Mouse (Mus musculus) myocyte (in vitro differentiated cells): Measurements from ENCODE around the gene Wdr11. TPM values are rescaled to one million over a fixed set of nuclear protein-coding genes. Genes with fewer than 3 reads are reported as not detected.

ENCODE experiments used
- H3K27me3 ChIP-seq: one replicate; pipeline ENCODE4 v1.6.1; 2011; ENCODE audit not compliant: control insufficient read depth, insufficient read depth, insufficient read length
- H3K36me3 ChIP-seq: one replicate; pipeline ENCODE4 v1.6.1; 2011; ENCODE audit not compliant: control insufficient read depth, insufficient read depth
- H3K4me2 ChIP-seq: one replicate; pipeline ENCODE4 v1.6.1; 2011; ENCODE audit warnings: low read depth, control low read depth
- H3K4me3 ChIP-seq: one replicate; pipeline ENCODE4 v1.5.1; 2011; ENCODE audit warnings: mild to moderate bottlenecking, control low read depth, moderate library complexity
- H3K79me2 ChIP-seq: one replicate; pipeline ENCODE4 v1.6.1; 2011; ENCODE audit not compliant: control insufficient read depth, insufficient read depth
- H3ac ChIP-seq: one replicate; pipeline ENCODE4 v1.6.1; 2011; ENCODE audit not compliant: control insufficient read depth, insufficient read length
- CEBPB ChIP-seq: IDR thresholded peaks from 2 replicates; pipeline ENCODE4 v1.6.1; 2011; ENCODE audit warnings: mild to moderate bottlenecking, moderate library complexity; ENCODE audit not compliant: poor library complexity, insufficient read depth, severe bottlenecking
- E2F4 ChIP-seq: IDR thresholded peaks from one replicate; pipeline ENCODE4 v1.6.1; 2011; ENCODE audit warnings: mild to moderate bottlenecking, control low read depth, moderate library complexity; ENCODE audit not compliant: insufficient read depth
- MAX ChIP-seq: IDR thresholded peaks from one replicate; pipeline ENCODE4 v1.6.1; 2011; ENCODE audit warnings: low read depth, mild to moderate bottlenecking, control low read depth
- MYOD1 ChIP-seq, 3 experiments: IDR thresholded peaks; one replicate each; pipeline ENCODE4 v1.6.1; 2011; ENCODE audit warnings: control low read depth in 2 of 3, low read depth in 2 of 3, mild to moderate bottlenecking in 2 of 3, moderate library complexity in 1 of 3; ENCODE audit not compliant: insufficient read length in 2 of 3, control insufficient read depth in 1 of 3
- MYOG ChIP-seq, 3 experiments: IDR thresholded peaks; one replicate each; pipeline ENCODE4 v1.6.1; 2011; ENCODE audit warnings: control low read depth in 2 of 3, low read depth in 2 of 3, mild to moderate bottlenecking in 2 of 3; ENCODE audit not compliant: insufficient read length in 2 of 3, control insufficient read depth in 1 of 3, insufficient read depth in 1 of 3
- POLR2A ChIP-seq: IDR thresholded peaks from one replicate; pipeline ENCODE4 v1.6.1; 2011; ENCODE audit warnings: low read depth, mild to moderate bottlenecking, control low read depth, moderate library complexity; ENCODE audit not compliant: insufficient read length
- POLR2AphosphoS2 ChIP-seq: IDR thresholded peaks from one replicate; pipeline ENCODE4 v1.6.1; 2011; ENCODE audit warnings: low read depth, control low read depth; ENCODE audit not compliant: insufficient read length
- REST ChIP-seq: IDR thresholded peaks from one replicate; pipeline ENCODE4 v1.6.1; 2011; ENCODE audit warnings: mild to moderate bottlenecking, control low read depth, moderate library complexity; ENCODE audit not compliant: insufficient read depth, insufficient read length
- SRF ChIP-seq: IDR thresholded peaks from one replicate; pipeline ENCODE4 v1.6.1; 2011; ENCODE audit warnings: low read depth; ENCODE audit not compliant: control insufficient read depth, insufficient read length
- TCF12 ChIP-seq: IDR thresholded peaks from one replicate; pipeline ENCODE4 v1.6.1; 2011; ENCODE audit warnings: mild to moderate bottlenecking, control low read depth; ENCODE audit not compliant: poor library complexity, insufficient read depth, severe bottlenecking
- TCF3 ChIP-seq: IDR thresholded peaks from one replicate; pipeline ENCODE4 v1.6.1; 2011; ENCODE audit warnings: low read depth, control low read depth; ENCODE audit not compliant: insufficient read length
- USF1 ChIP-seq: IDR thresholded peaks from one replicate; pipeline ENCODE4 v1.6.1; 2011; ENCODE audit warnings: low read depth, mild to moderate bottlenecking, control low read depth, moderate library complexity
- polyA plus RNA-seq: library from polyadenylated mRNA; unstranded; fragments of >200 nt; fragmentation: generic; extraction: Trizol; gene quantifications from one replicate; pipeline ENCODE4 v1.2.1, GENCODE M21; 2012; ENCODE audit warnings: missing spikeins

Wdr11 gene
- polyA plus RNA-seq, 1 experiment = 15.5 TPM

- Histone ChIP-seq H3K36me3 (no peaks in the 10 kb centered on the region), H3ac (no peak overlapping the region), H3K79me2 (no peaks in the 10 kb centered on the region), H3K4me3 (no peak overlapping the region), H3K27me3 (peaks cover 4% of the 10 kb centered on the region), H3K4me2 (no peak overlapping the region)
- TF ChIP-seq REST = no peak
- TF ChIP-seq USF1 = no peak
- no peak for TF ChIP-seq POLR2A
These were observed 68.9 kb downstream of the Wdr11 start for GRCm38 (mm10) chr7:129660546-129660945.

GRCm38 (mm10) chr7:129662051-129662789, 70.6 kb downstream of the Wdr11 start:
- no peaks in the 10 kb centered on the region for H3K36me3 ChIP-seq
- H3K4me2 ChIP-seq = no peak overlapping the region
- TF ChIP-seq MYOD1 (IDR thresholded peaks at IDR 0.05; ENCODE audit: control insufficient read depth in 1 of 3, insufficient read length in 2 of 3, low read depth in 2 of 3) (no peak), REST (no peak), TCF3 (no peak), TCF12 (no peak), SRF (no peak), POLR2A (no peak), MAX (no peak), MYOG (IDR thresholded peaks at IDR 0.05; ENCODE audit: control insufficient read depth in 1 of 3, insufficient read depth in 1 of 3, insufficient read length in 2 of 3, low read depth in 2 of 3) (no peak), USF1 (no peak), POLR2AphosphoS2 (no peak), CEBPB (no peak), E2F4 (no peak)
- H3K27me3 ChIP-seq = peaks cover 10% of the 10 kb centered on the region
- H3ac ChIP-seq = no peak overlapping the region
- H3K4me3 ChIP-seq = no peak overlapping the region
- no peaks in the 10 kb centered on the region for H3K79me2 ChIP-seq

GRCm38 (mm10) chr7:129663781-129664505, 72.3 kb downstream of the Wdr11 start:
- Histone ChIP-seq H3K4me2 (no peak overlapping the region), H3K36me3 (no peaks in the 10 kb centered on the region), H3K4me3 (no peak overlapping the region), H3K27me3 (peaks cover 8% of the 10 kb centered on the region), H3ac (no peak overlapping the region), H3K79me2 (no peaks in the 10 kb centered on the region)
- no peak for TF ChIP-seq REST
- TF ChIP-seq E2F4 = no peak
- no peak for TF ChIP-seq TCF12
- no peak for TF ChIP-seq SRF

GRCm38 (mm10) chr7:129665411-129665810, 73.7 kb downstream of the Wdr11 start:
- no peak for TF ChIP-seq E2F4
- TF ChIP-seq SRF = no peak
- TF ChIP-seq TCF3 = no peak
- TF ChIP-seq MYOG (IDR thresholded peaks at IDR 0.05; ENCODE audit: control insufficient read depth in 1 of 3, insufficient read depth in 1 of 3, insufficient read length in 2 of 3, low read depth in 2 of 3) = no peak
- TF ChIP-seq POLR2AphosphoS2 = no peak
- no peak for TF ChIP-seq REST
- no peak for TF ChIP-seq MYOD1 (IDR thresholded peaks at IDR 0.05; ENCODE audit: control insufficient read depth in 1 of 3, insufficient read length in 2 of 3, low read depth in 2 of 3)
- no peak for TF ChIP-seq CEBPB
- TF ChIP-seq TCF12 = no peak
- TF ChIP-seq MAX = no peak
- TF ChIP-seq USF1 = no peak
- no peak for TF ChIP-seq POLR2A
- H3K79me2 ChIP-seq = no peaks in the 10 kb centered on the region

GRCm38 (mm10) chr7:129665921-129666320, 74.3 kb downstream of the Wdr11 start:
- H3K4me2 ChIP-seq = no peak overlapping the region
- no peak overlapping the region for H3ac ChIP-seq
- TF ChIP-seq CEBPB = no peak
- no peak for TF ChIP-seq USF1
- no peak for TF ChIP-seq SRF
- TF ChIP-seq MYOG (IDR thresholded peaks at IDR 0.05; ENCODE audit: control insufficient read depth in 1 of 3, insufficient read depth in 1 of 3, insufficient read length in 2 of 3, low read depth in 2 of 3) = no peak
- no peak for TF ChIP-seq POLR2A
- TF ChIP-seq MAX = no peak
- no peak for TF ChIP-seq TCF12
- no peak for TF ChIP-seq REST
- TF ChIP-seq MYOD1 (IDR thresholded peaks at IDR 0.05; ENCODE audit: control insufficient read depth in 1 of 3, insufficient read length in 2 of 3, low read depth in 2 of 3) = no peak
- TF ChIP-seq TCF3 = no peak
- no peak for TF ChIP-seq POLR2AphosphoS2
- TF ChIP-seq E2F4 = no peak
- no peaks in the 10 kb centered on the region for H3K79me2 ChIP-seq
- H3K27me3 ChIP-seq = peaks cover 11% of the 10 kb centered on the region
- no peak overlapping the region for H3K4me3 ChIP-seq
- no peaks in the 10 kb centered on the region for H3K36me3 ChIP-seq

More at GRCm38 (mm10) chr7:129665411-129665810, 73.7 kb downstream of the Wdr11 start:
- H3ac ChIP-seq = no peak overlapping the region
- peaks cover 11% of the 10 kb centered on the region for H3K27me3 ChIP-seq
- no peak overlapping the region for H3K4me3 ChIP-seq
- H3K4me2 ChIP-seq = no peak overlapping the region
- no peaks in the 10 kb centered on the region for H3K36me3 ChIP-seq
